Mouse (Mus musculus) adrenal gland, adult 10 weeks (tissue): Measurements from ENCODE around the gene Pglyrp4. TPM values are rescaled to one million over a fixed set of nuclear protein-coding genes. Genes with fewer than 3 reads are reported as not detected.

ENCODE experiments used
- polyA plus RNA-seq: library from polyadenylated mRNA; stranded (reverse); fragments of 350-450 nt; fragmentation: Illumina TruSeq; extraction: RNeasy Lipid Tissue Mini Kit (QIAGEN cat#74804); gene quantifications from one replicate; pipeline ENCODE4 v1.2.3, GENCODE M21; 2014; ENCODE audit warnings: low read depth, low replicate concordance

Gene Pglyrp4
- polyA plus RNA-seq, result not detected

GRCm38 (mm10) chr3:90726606-90727005 is at the start of gene Pglyrp4:
Pglyrp4 (plus strand) TSS chr3:90726906.

GRCm38 (mm10) chr3:90695613-90696012 is 31.1 kb upstream of the Pglyrp4 start, which contains the start of gene S100a9:
S100a9 (minus strand) TSS chr3:90695721.

GRCm38 (mm10) chr3:90777776-90778175 is 51.1 kb downstream of the Pglyrp4 start, which contains the start of gene Gm5849:
Gm5849 (minus strand) TSS chr3:90777876.

Other genes starting within 250 kb of the Pglyrp4 start
- 156 TPM for gene Snapin, start 235.9 kb upstream of the Pglyrp4 start, polyA plus RNA-seq
- 164 TPM for gene Chtop, start 217.4 kb upstream of the Pglyrp4 start, polyA plus RNA-seq
- 54.6 TPM for gene S100a1, start 212.5 kb upstream of the Pglyrp4 start, polyA plus RNA-seq
- 14.9 TPM for gene S100a13, start 212.5 kb upstream of the Pglyrp4 start, polyA plus RNA-seq
- not detected for gene S100a14, start 200.1 kb upstream of the Pglyrp4 start, polyA plus RNA-seq
- 41.3 TPM for gene S100a16, start 189.7 kb upstream of the Pglyrp4 start, polyA plus RNA-seq
- not detected for gene S100a3, start 166.3 kb upstream of the Pglyrp4 start, polyA plus RNA-seq
- gene S100a2, start 136.7 kb upstream of the Pglyrp4 start, polyA plus RNA-seq, result not detected
- not detected for gene Gm42674, start 125.0 kb upstream of the Pglyrp4 start, polyA plus RNA-seq
- gene S100a4, start 123.1 kb upstream of the Pglyrp4 start, polyA plus RNA-seq, result 5.6 TPM
- gene S100a5, start 118.4 kb upstream of the Pglyrp4 start, polyA plus RNA-seq, result not detected
- 20.2 TPM for gene S100a6, start 114.0 kb upstream of the Pglyrp4 start, polyA plus RNA-seq
- gene S100a7a, start 72.9 kb upstream of the Pglyrp4 start, polyA plus RNA-seq, result 0.47 TPM
- 4.1 TPM for gene S100a8, start 57.9 kb upstream of the Pglyrp4 start, polyA plus RNA-seq
- gene S100a9, start 31.2 kb upstream of the Pglyrp4 start, polyA plus RNA-seq, result not detected
- not detected for gene Gm5849, start 51.0 kb downstream of the Pglyrp4 start, polyA plus RNA-seq